Mouse (Mus musculus) hindbrain, embryonic 15.5 days (tissue): ENCODE measurements around the gene Pnmal1. TPM values are rescaled to one million over a fixed set of nuclear protein-coding genes. Genes with fewer than 3 reads are reported as not detected.

ENCODE experiments used
- ATAC-seq: fragments of 200-750 bp; cut with Nextera tagmentation; 2 replicates; pipeline ENCODE4 v1.8.0; 2017; ENCODE audit warnings: low read depth, moderate number of reproducible peaks, moderate TSS enrichment; ENCODE audit not compliant: low FRiP score
- H3K27ac ChIP-seq: fragments of 300-500 bp; sonication (generic); replicated peaks from 2 replicates; pipeline ENCODE4 v1.5.1; 2015; ENCODE audit warnings: mild to moderate bottlenecking, inconsistent platforms
- H3K27me3 ChIP-seq: fragments of 300-500 bp; sonication (generic); 2 replicates; pipeline ENCODE4 v1.6.1; 2015; ENCODE audit warnings: control low read depth, inconsistent platforms
- H3K36me3 ChIP-seq: fragments of 300-500 bp; sonication (generic); 2 replicates; pipeline ENCODE4 v1.6.1; 2015; ENCODE audit warnings: control low read depth, inconsistent platforms
- H3K4me1 ChIP-seq: fragments of 300-500 bp; sonication (generic); replicated peaks from 2 replicates; pipeline ENCODE4 v1.6.1; 2015; ENCODE audit warnings: control low read depth, inconsistent platforms
- H3K4me2 ChIP-seq: fragments of 300-500 bp; sonication (generic); 2 replicates; pipeline ENCODE4 v1.6.1; 2015; ENCODE audit warnings: moderate library complexity, mild to moderate bottlenecking, inconsistent platforms
- H3K4me3 ChIP-seq: fragments of 300-500 bp; sonication (generic); 2 replicates; pipeline ENCODE4 v1.5.1; 2015; ENCODE audit warnings: mild to moderate bottlenecking, inconsistent platforms
- H3K9ac ChIP-seq: fragments of 300-500 bp; sonication (generic); 2 replicates; pipeline ENCODE4 v1.6.1; 2015; ENCODE audit warnings: inconsistent platforms
- H3K9me3 ChIP-seq: fragments of 300-500 bp; sonication (generic); 2 replicates; pipeline ENCODE4 v1.6.1; 2016; ENCODE audit warnings: control low read depth, inconsistent platforms
- whole genome bisulfite sequencing: fragments of 180-500 bp; shearing (Covaris S2); methylation state at CpG from one replicate; pipeline ENCODE4 v1.1.7; 2015; 5-methylcytosine and 5-hydroxymethylcytosine counted together
- polyA plus RNA-seq: library from polyadenylated mRNA; unstranded; fragments of >200 nt; fragmentation: Nextera tagmentation; extraction: Ambion mirVana; gene quantifications from 2 replicates; pipeline ENCODE4 v1.2.1, GENCODE M21; 2015

Pnmal1 gene
- polyA plus RNA-seq, 1 experiment from 2014 or later: 57.5 TPM

- H3K36me3 ChIP-seq: peaks cover 48% of the 10 kb centered on the region
- peaks cover 57% of the 10 kb centered on the region for H3K4me1 ChIP-seq
- ATAC-seq: no peak
- WGBS: 76% methylated on average over 3 of the region's 3 CpGs
- H3K4me3 ChIP-seq: no peak overlapping the region
- no peak overlapping the region for H3K9ac ChIP-seq
- no peak overlapping the region for H3K4me2 ChIP-seq
- H3K9me3 ChIP-seq: no peaks in the 10 kb centered on the region
- H3K27ac ChIP-seq: 0 out of 2 replicates have a peak overlapping the region, but pooled peaks have one; percentile 22
- no peaks in the 10 kb centered on the region for H3K27me3 ChIP-seq
Measured at GRCm38 (mm10) chr7:16918670-16919069, 40.8 kb upstream of the Pnmal1 start.

- H3K27me3 ChIP-seq: no peaks in the 10 kb centered on the region
- 0 out of 2 replicates have a peak overlapping the region, but pooled peaks have one; percentile 16 for H3K27ac ChIP-seq
- peak overlapping the region; percentile 37 for H3K9ac ChIP-seq
- H3K9me3 ChIP-seq: no peaks in the 10 kb centered on the region
- H3K4me1 ChIP-seq: peaks cover 58% of the 10 kb centered on the region
- no peak for ATAC-seq
- WGBS: 76% methylated on average over 13 of the region's 13 CpGs
- H3K4me3 ChIP-seq: peak overlapping the region; percentile 88
- H3K4me2 ChIP-seq: peak overlapping the region; percentile 89
- peaks cover 43% of the 10 kb centered on the region for H3K36me3 ChIP-seq
Measured at GRCm38 (mm10) chr7:16919395-16920149, 39.9 kb upstream of the Pnmal1 start.

- no peaks in the 10 kb centered on the region for H3K27me3 ChIP-seq
- H3K4me1 ChIP-seq: peaks cover 62% of the 10 kb centered on the region
- H3K9me3 ChIP-seq: no peaks in the 10 kb centered on the region
- H3K4me2 ChIP-seq: peak overlapping the region; percentile 89
- peak overlapping the region; percentile 88 for H3K4me3 ChIP-seq
- WGBS: 75% methylated on average over 7 of the region's 7 CpGs
- no peak for ATAC-seq
- H3K9ac ChIP-seq: peak overlapping the region; percentile 37
- peaks cover 37% of the 10 kb centered on the region for H3K36me3 ChIP-seq
- H3K27ac ChIP-seq: 0 out of 2 replicates have a peak overlapping the region, but pooled peaks have one; percentile 16
Measured at GRCm38 (mm10) chr7:16920150-16920579, 39.3 kb upstream of the Pnmal1 start.

- Histone ChIP-seq H3K36me3 (peaks cover 29% of the 10 kb centered on the region), H3K4me2 (peak overlapping the region; percentile 89), H3K9me3 (no peaks in the 10 kb centered on the region), H3K27ac (peak overlapping the region; percentile 96), H3K27me3 (no peaks in the 10 kb centered on the region), H3K4me1 (peaks cover 62% of the 10 kb centered on the region), H3K4me3 (peak overlapping the region; percentile 88), H3K9ac (peak overlapping the region; percentile 95)
- 33% methylated on average over 21 of the region's 21 CpGs for WGBS
- no peak for ATAC-seq
Measured at GRCm38 (mm10) chr7:16920818-16921791, 38.4 kb upstream of the Pnmal1 start.

- Histone ChIP-seq H3K4me1 (peaks cover 62% of the 10 kb centered on the region), H3K4me3 (peak overlapping the region; percentile 88), H3K36me3 (peaks cover 21% of the 10 kb centered on the region), H3K4me2 (peak overlapping the region; percentile 89), H3K27me3 (no peaks in the 10 kb centered on the region), H3K9me3 (no peaks in the 10 kb centered on the region), H3K27ac (peak overlapping the region; percentile 96), H3K9ac (peak overlapping the region; percentile 95)
- WGBS: 33% methylated on average over 6 of the region's 6 CpGs
- ATAC-seq: no peak
Measured at GRCm38 (mm10) chr7:16921881-16922335, 37.6 kb upstream of the Pnmal1 start.

GRCm38 (mm10) chr7:16922360-16922973 lies 37.0 kb upstream of the Pnmal1 start:
- Histone ChIP-seq H3K36me3 (peaks cover 15% of the 10 kb centered on the region), H3K9me3 (no peaks in the 10 kb centered on the region), H3K4me1 (peaks cover 57% of the 10 kb centered on the region), H3K4me3 (peak overlapping the region; percentile 88), H3K27me3 (no peaks in the 10 kb centered on the region), H3K9ac (peak overlapping the region; percentile 95), H3K27ac (peak overlapping the region; percentile 96), H3K4me2 (peak overlapping the region; percentile 89)
- ATAC-seq: no peak
- 31% methylated on average over 10 of the region's 10 CpGs for WGBS

GRCm38 (mm10) chr7:16923283-16924036 lies 36.0 kb upstream of the Pnmal1 start:
- Histone ChIP-seq H3K9me3 (no peaks in the 10 kb centered on the region), H3K4me2 (peak overlapping the region; percentile 89), H3K27me3 (no peaks in the 10 kb centered on the region), H3K36me3 (peaks cover 6% of the 10 kb centered on the region; the same call in 1 of the 2 replicates), H3K4me3 (peak overlapping the region; percentile 88), H3K4me1 (peaks cover 47% of the 10 kb centered on the region), H3K27ac (peak overlapping the region; percentile 96), H3K9ac (peak overlapping the region; percentile 95)
- under 1% methylated on average over 34 of the region's 57 CpGs for WGBS
- peak; percentile 4; the same call in 1 of the 2 replicates for ATAC-seq

GRCm38 (mm10) chr7:16924037-16924834 lies 35.2 kb upstream of the Pnmal1 start, which contains the start of gene Calm3:
TSS of gene Calm3 (minus strand) at chr7:16924114.
- H3K27ac ChIP-seq: peak within 1 kb of the TSS; percentile 96
- H3K9me3 ChIP-seq: no peaks in the 10 kb centered on the region
- H3K27me3 ChIP-seq: no peaks in the 10 kb centered on the region
- WGBS: 2% methylated on average over 59 of the region's 64 CpGs
- H3K9ac ChIP-seq: peak within 1 kb of the TSS; percentile 95
- H3K36me3 ChIP-seq: no peaks in the 10 kb centered on the region
- peak within 1 kb of the TSS; percentile 88 for H3K4me3 ChIP-seq
- peaks cover 40% of the 10 kb centered on the region for H3K4me1 ChIP-seq
- ATAC-seq: peak; percentile 94
- H3K4me2 ChIP-seq: peak within 1 kb of the TSS; percentile 89

- 60% methylated on average over 2 of the region's 2 CpGs for WGBS
- Histone ChIP-seq H3K36me3 (no peaks in the 10 kb centered on the region), H3K4me2 (no peak overlapping the region), H3K4me3 (no peak overlapping the region), H3K9me3 (no peaks in the 10 kb centered on the region), H3K27me3 (no peaks in the 10 kb centered on the region), H3K27ac (no peak overlapping the region), H3K4me1 (peaks cover 26% of the 10 kb centered on the region), H3K9ac (no peak overlapping the region)
- no peak for ATAC-seq
Measured at GRCm38 (mm10) chr7:16928341-16928740, 31.1 kb upstream of the Pnmal1 start.

- Histone ChIP-seq H3K27me3 (no peaks in the 10 kb centered on the region), H3K4me3 (no peak overlapping the region), H3K36me3 (no peaks in the 10 kb centered on the region), H3K9me3 (no peaks in the 10 kb centered on the region), H3K27ac (peak overlapping the region; percentile 57; the same call in 1 of the 2 replicates), H3K4me2 (no peak overlapping the region), H3K4me1 (peaks cover 30% of the 10 kb centered on the region), H3K9ac (no peak overlapping the region)
- no peak for ATAC-seq
- WGBS: 3% methylated on average over 1 of the region's 1 CpGs
Measured at GRCm38 (mm10) chr7:16930850-16931249, 28.6 kb upstream of the Pnmal1 start.
